Mouse (Mus musculus) retina, postnatal 7 days (tissue): ENCODE measurements around the gene Ddit4.

Experiments used
- DNase-seq: peaks from one replicate; pipeline ENCODE4 v3.0.0-alpha.2; 2012; ENCODE audit warnings: low read depth, low spot score

Ddit4 gene

GRCm38 (mm10) chr10:59972534-59972933, 20.9 kb upstream of the Ddit4 start:
- no peak for DNase-seq

GRCm38 (mm10) chr10:59971813-59972212, 20.2 kb upstream of the Ddit4 start:
- no peak for DNase-seq

- DNase-seq, result no peak
Observed at GRCm38 (mm10) chr10:59970450-59971062, 18.9 kb upstream of the Ddit4 start.

GRCm38 (mm10) chr10:59969821-59970449, 18.3 kb upstream of the Ddit4 start:
- peak; percentile 53 for DNase-seq

GRCm38 (mm10) chr10:59967309-59967942, 15.8 kb upstream of the Ddit4 start:
- no peak for DNase-seq

- DNase-seq, result no peak
Observed at GRCm38 (mm10) chr10:59966743-59967142, 15.1 kb upstream of the Ddit4 start.

GRCm38 (mm10) chr10:59965788-59966187, 14.2 kb upstream of the Ddit4 start:
- no peak for DNase-seq

- DNase-seq, result no peak
Observed at GRCm38 (mm10) chr10:59965362-59965695, 13.7 kb upstream of the Ddit4 start.

GRCm38 (mm10) chr10:59964504-59965361, 13.1 kb upstream of the Ddit4 start:
- DNase-seq, result no peak

- DNase-seq, result no peak
Observed at GRCm38 (mm10) chr10:59963609-59964008, 12.0 kb upstream of the Ddit4 start.

GRCm38 (mm10) chr10:59959517-59959916, 7.9 kb upstream of the Ddit4 start:
- DNase-seq, result no peak

GRCm38 (mm10) chr10:59958458-59958857, 6.8 kb upstream of the Ddit4 start:
- DNase-seq, result no peak

- DNase-seq, result no peak
Observed at GRCm38 (mm10) chr10:59957171-59958149, 5.8 kb upstream of the Ddit4 start.

- DNase-seq, result no peak
Observed at GRCm38 (mm10) chr10:59956681-59957080, 5.0 kb upstream of the Ddit4 start.

- no peak for DNase-seq
Observed at GRCm38 (mm10) chr10:59953564-59954039, 2.0 kb upstream of the Ddit4 start.

GRCm38 (mm10) chr10:59952781-59953563, 1.3 kb upstream of the Ddit4 start:
- no peak for DNase-seq

- peak; percentile 45 for DNase-seq
Observed at GRCm38 (mm10) chr10:59952152-59952780, 632 bp upstream of the Ddit4 start.

GRCm38 (mm10) chr10:59950716-59951191, 880 bp downstream of the Ddit4 start:
- DNase-seq, result peak; percentile 65
